Comparison of ENCODE assay signal across 33 mouse cellular contexts in the genomic region with DNA sequence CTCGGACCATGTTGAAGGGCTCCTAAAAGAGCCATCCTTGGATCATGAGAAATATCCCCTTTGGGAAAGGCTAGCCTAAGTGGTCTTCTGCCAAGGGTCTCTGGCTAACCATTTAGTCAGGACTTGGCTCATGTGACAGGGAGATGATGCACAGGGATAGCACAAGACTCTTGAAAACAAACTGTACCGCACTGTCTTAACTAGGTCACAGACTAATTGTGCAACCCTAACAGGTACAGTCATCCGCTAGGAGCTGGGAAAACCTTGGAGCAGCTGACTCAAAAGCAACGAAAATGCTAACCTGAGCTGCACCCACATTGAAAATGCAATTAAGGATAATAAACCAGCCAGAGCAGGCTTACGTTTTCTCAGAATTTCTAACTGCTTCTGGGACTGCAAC. TPM values are rescaled to one million over a fixed set of nuclear protein-coding genes. Genes with fewer than 3 reads are reported as not detected.
DNase-seq lines count a peak whose midpoint lies in the region; ATAC-seq and TF ChIP-seq lines count a peak whose summit lies in the region.
"Had no signal": no experiment of that assay in that cellular context is flagged by ENCODE, and none has a peak within 500 bp of the region (broad histone marks: within the 10 kb centered on the region; RNA-seq: fewer than 3 reads in every experiment).

No protein-coding gene starts in this region.

- no peak for TF ChIP-seq POLR2A in kidney, adult 2 months (IDR thresholded peaks at IDR 0.05; ENCODE audit: low read depth, low read length)

- WGBS in hindbrain, postnatal 0 days: 71% methylated on average over 5 of the region's 5 CpGs
- WGBS in hindbrain, embryonic 12.5 days: 82% methylated on average over 5 of the region's 5 CpGs
- WGBS in kidney, adult 2 months: 51% methylated on average over 5 of the region's 5 CpGs

- H3K4me3 ChIP-seq in hindbrain, postnatal 0 days (ENCODE audit: low read length): no peak overlapping the region
- no peak overlapping the region for H3K4me3 ChIP-seq in hindbrain, embryonic 12.5 days
- H3K4me3 ChIP-seq in C2C12 (ENCODE audit: insufficient read depth, poor library complexity, severe bottlenecking): no peak overlapping the region
- H3K4me3 ChIP-seq in kidney, adult 2 months (ENCODE audit: insufficient read depth, low read depth, low read length): no peak overlapping the region
- H3K4me3 ChIP-seq: embryonic facial prominence, embryonic 10.5 days; forebrain, embryonic 12.5 days; gastrocnemius, adult 2 months; hindbrain, embryonic 10.5 days; limb, embryonic 10.5 days; neural tube, embryonic 12.5 days had no signal

- H3ac ChIP-seq in C2C12 (ENCODE audit: control insufficient read depth, insufficient read length, low read depth): no peak overlapping the region

- H3K9ac ChIP-seq in hindbrain, postnatal 0 days (replicated peaks; ENCODE audit: low read length): no peak overlapping the region
- H3K9ac ChIP-seq in hindbrain, embryonic 12.5 days: no peak overlapping the region
- H3K9ac ChIP-seq: forebrain, embryonic 12.5 days; neural tube, embryonic 12.5 days had no signal

- no peaks in the 10 kb centered on the region for H3K4me1 ChIP-seq in hindbrain, postnatal 0 days (ENCODE audit: insufficient read depth, low read length)
- H3K4me1 ChIP-seq in hindbrain, embryonic 12.5 days: no peaks in the 10 kb centered on the region
- no peaks in the 10 kb centered on the region for H3K4me1 ChIP-seq in kidney, adult 2 months (ENCODE audit: control insufficient read depth, insufficient read depth, low read length)
- H3K4me1 ChIP-seq: embryonic facial prominence, embryonic 10.5 days; forebrain, embryonic 12.5 days; hindbrain, embryonic 10.5 days; limb, embryonic 10.5 days; neural tube, embryonic 12.5 days had no signal

- ATAC-seq in hindbrain, postnatal 0 days: peak; percentile 81
- ATAC-seq in hindbrain, embryonic 12.5 days (ENCODE audit: low FRiP score): no peak
- ATAC-seq: activated CD4-positive, CD25-positive, alpha-beta regulatory T cell, adult 4 months; inflammation-experienced regulatory T-cells, adult 6 months had no signal

- H3K9me3 ChIP-seq in hindbrain, postnatal 0 days (ENCODE audit: low read length): no peaks in the 10 kb centered on the region
- peaks cover 7% of the 10 kb centered on the region; the same call in 1 of the 2 replicates for H3K9me3 ChIP-seq in hindbrain, embryonic 12.5 days (replicated peaks)
- H3K9me3 ChIP-seq: embryonic facial prominence, embryonic 10.5 days; forebrain, embryonic 12.5 days; G1E; limb, embryonic 10.5 days had no signal

- peak; percentile 65 to 81 for DNase-seq in adrenal gland, adult (ENCODE audit: inconsistent age in 2 of 2, low spot score in 1 of 2)
- DNase-seq in adrenal gland, postnatal 25 days: no peak
- peak; percentile 30 for DNase-seq in hindbrain, postnatal 0 days (ENCODE audit: low spot score)
- peak; percentile 27 to 43 for DNase-seq in adrenal gland, postnatal 36 days
- no peak for DNase-seq in layer of hippocampus, postnatal 25 days (ENCODE audit: extremely low spot score in 1 of 2, low spot score in 1 of 2)
- DNase-seq in kidney, adult 2 months: no peak
- DNase-seq: cerebellum, adult 9-11 months; gastrocnemius, adult 2 months; kidney, adult 8-10 months; kidney, postnatal 14 days; lung, adult 2 months; lung, postnatal 14 days; right cerebral cortex, postnatal 25 days; thymus, adult 18-20 months; thymus, postnatal 36 days had no signal

- TF ChIP-seq CTCF in hindbrain, postnatal 0 days (IDR thresholded peaks at IDR 0.05; ENCODE audit: low read depth): no peak
- TF ChIP-seq CTCF in C2C12 (IDR thresholded peaks at IDR 0.05; ENCODE audit: control insufficient read depth, insufficient read depth, insufficient read length): no peak
- no peak for TF ChIP-seq CTCF in kidney, adult 2 months (conservative IDR thresholded peaks at IDR 0.05; ENCODE audit: insufficient read depth, insufficient read length, low read depth, low read length)

- H3K79me3 ChIP-seq in C2C12 (ENCODE audit: low read depth): no peaks in the 10 kb centered on the region

- H3K4me2 ChIP-seq in hindbrain, postnatal 0 days (ENCODE audit: low read depth, low read length): no peak overlapping the region
- no peak overlapping the region for H3K4me2 ChIP-seq in hindbrain, embryonic 12.5 days (replicated peaks)
- H3K4me2 ChIP-seq: forebrain, embryonic 12.5 days; heart, embryonic 11.5 days; liver, embryonic 11.5 days; midbrain, embryonic 11.5 days; neural tube, embryonic 12.5 days had no signal

- no peaks in the 10 kb centered on the region for H3K36me3 ChIP-seq in hindbrain, postnatal 0 days (ENCODE audit: insufficient read depth, low read length)
- H3K36me3 ChIP-seq in hindbrain, embryonic 12.5 days: no peaks in the 10 kb centered on the region
- no peaks in the 10 kb centered on the region for H3K36me3 ChIP-seq in C2C12 (ENCODE audit: control insufficient read depth, insufficient read depth)
- no peaks in the 10 kb centered on the region for H3K36me3 ChIP-seq in kidney, adult 2 months (ENCODE audit: control insufficient read depth, insufficient read depth, low read length)
- H3K36me3 ChIP-seq: embryonic facial prominence, embryonic 10.5 days; forebrain, embryonic 12.5 days; G1E; hindbrain, embryonic 10.5 days; limb, embryonic 10.5 days; neural tube, embryonic 12.5 days had no signal

- no peaks in the 10 kb centered on the region for H3K79me2 ChIP-seq in C2C12 (ENCODE audit: control insufficient read depth, insufficient read depth)

- H3K27me3 ChIP-seq in hindbrain, postnatal 0 days (ENCODE audit: insufficient read depth, low read length): no peaks in the 10 kb centered on the region
- no peaks in the 10 kb centered on the region for H3K27me3 ChIP-seq in hindbrain, embryonic 12.5 days
- no peaks in the 10 kb centered on the region for H3K27me3 ChIP-seq in C2C12 (ENCODE audit: control insufficient read depth, insufficient read depth, insufficient read length)
- no peaks in the 10 kb centered on the region for H3K27me3 ChIP-seq in kidney, adult 2 months (replicated peaks; ENCODE audit: control insufficient read depth, insufficient read depth, low read length)
- H3K27me3 ChIP-seq: forebrain, embryonic 12.5 days; neural tube, embryonic 12.5 days had no signal

- H3K27ac ChIP-seq in hindbrain, postnatal 0 days: no peak overlapping the region
- no peak overlapping the region for H3K27ac ChIP-seq in hindbrain, embryonic 12.5 days
- no peak overlapping the region for H3K27ac ChIP-seq in kidney, adult 2 months (ENCODE audit: insufficient read depth, low read depth, low read length)
- H3K27ac ChIP-seq: embryonic facial prominence, embryonic 10.5 days; forebrain, embryonic 12.5 days; gastrocnemius, adult 2 months; hindbrain, embryonic 10.5 days; limb, embryonic 10.5 days; neural tube, embryonic 12.5 days had no signal

TF ChIP-seq in C2C12, 6 proteins besides CTCF, POLR2A, EP300 and RAD21:
- no peak for TF ChIP-seq MYOG (IDR thresholded peaks at IDR 0.05; ENCODE audit: control insufficient read depth, extremely low read depth, insufficient read length)
- TF ChIP-seq USF1 (IDR thresholded peaks at IDR 0.05; ENCODE audit: low read depth): no peak
- TF ChIP-seq MYOD1 (IDR thresholded peaks at IDR 0.05; ENCODE audit: control insufficient read depth, insufficient read length, low read depth): no peak
- no peak for TF ChIP-seq MAX (IDR thresholded peaks at IDR 0.05)
- TF ChIP-seq FOSL1 (IDR thresholded peaks at IDR 0.05; ENCODE audit: insufficient read depth, low read length, poor library complexity, severe bottlenecking): no peak
- TF ChIP-seq CEBPB (IDR thresholded peaks at IDR 0.05; ENCODE audit: low read depth): peak; percentile 22

RNA-seq across cellular contexts. Expression of a gene that starts 18.6 kb away (rescaled TPM):
- not detected in 2 replicates for total RNA-seq in adrenal gland, postnatal 25 days (2021)
- 0.73 TPM in 1 of 2 replicates, not detected in the other for total RNA-seq in hindbrain, postnatal 0 days (2014; rRNA removed)
- not detected in 2 replicates for polyA plus RNA-seq in hindbrain, postnatal 0 days (2015; fragmentation: Nextera tagmentation; extraction: Ambion mirVana)
- polyA plus RNA-seq in hindbrain, embryonic 12.5 days (2016; fragmentation: Nextera tagmentation; extraction: Ambion mirVana): not detected in 2 replicates
- not detected for polyA plus RNA-seq in C2C12 (2012; fragmentation: generic; extraction: Trizol)
- total RNA-seq in adrenal gland, postnatal 36 days (2021): under 1 TPM in 1 of 2 experiments, not detected in 1; 0.83 TPM
- total RNA-seq in layer of hippocampus, postnatal 25 days (2021): under 1 TPM in 1 of 2 experiments, not detected in 1; 0.22 TPM
- 0.06 TPM in 1 of 2 replicates, not detected in the other for polyA plus RNA-seq in kidney, adult 2 months (2012; rRNA removed)
- total RNA-seq: gastrocnemius, adult 2 months; layer of hippocampus, adult 18-20 months; megakaryocyte progenitor cell, adult 5-6 weeks; monocyte, adult 5-6 weeks had no signal
- polyA plus RNA-seq: activated CD4-positive, CD25-positive, alpha-beta regulatory T cell, adult 4 months; embryonic facial prominence, embryonic 10.5 days; forebrain, embryonic 12.5 days; G1E; heart, embryonic 11.5 days; heart, postnatal 0 days; hindbrain, embryonic 10.5 days; inflammation-experienced regulatory T-cells, adult 6 months; limb, embryonic 10.5 days; liver, embryonic 11.5 days; midbrain, embryonic 11.5 days; neural tube, embryonic 12.5 days; spleen, adult 2 months had no signal

RNA-seq across cellular contexts. Expression of a gene that starts 43.6 kb away (rescaled TPM):
- total RNA-seq in adrenal gland, postnatal 25 days (2021): 35.2 and 35.8 TPM in 2 replicates
- total RNA-seq in hindbrain, postnatal 0 days (2014; rRNA removed): 149 and 160 TPM in 2 replicates
- 95.7 and 109 TPM in 2 replicates for polyA plus RNA-seq in hindbrain, postnatal 0 days (2015; fragmentation: Nextera tagmentation; extraction: Ambion mirVana)
- 176 and 183 TPM in 2 replicates for polyA plus RNA-seq in hindbrain, embryonic 12.5 days (2016; fragmentation: Nextera tagmentation; extraction: Ambion mirVana)
- polyA plus RNA-seq in C2C12 (2012; fragmentation: generic; extraction: Trizol): 44.8 TPM
- total RNA-seq in adrenal gland, postnatal 36 days (2021): 10 to 100 TPM; 36.2 to 49.2 TPM
- 10 to 100 TPM; 28.4 TPM for total RNA-seq in layer of hippocampus, postnatal 25 days (2021)
- 11.5 and 12.7 TPM in 2 replicates for polyA plus RNA-seq in kidney, adult 2 months (2012; rRNA removed)

Comparison
In these comparisons a context has a peak if more than half of its experiments do, and no peak if none do; other contexts are left out.
1. DNase-seq: peak in adrenal gland, adult (2 of 2), hindbrain, postnatal 0 days (single experiment) and adrenal gland, postnatal 36 days (2 of 2); none in adrenal gland, postnatal 25 days (single experiment), layer of hippocampus, postnatal 25 days (0 of 2) and kidney, adult 2 months (single experiment).